Mouse (Mus musculus): Measurements from ENCODE around the gene Eif4b. TPM values are rescaled to one million over a fixed set of nuclear protein-coding genes. Genes with fewer than 3 reads are reported as not detected.
A peak's percentile ranks its signal among the peaks of the same experiment; 100 is the strongest.

The Eif4b gene
- total RNA-seq, 4 experiments from 2014 or later: 161 to 190 (median 169) TPM

- no peak for DNase-seq (ENCODE audit: low spot score)
Observed at GRCm38 (mm10) chr15:102116753-102117415, 43.3 kb downstream of the Eif4b start.

GRCm38 (mm10) chr15:102117461-102118443, 44.2 kb downstream of the Eif4b start:
- DNase-seq (ENCODE audit: low spot score): no peak

- no peak for DNase-seq (ENCODE audit: low spot score)
Observed at GRCm38 (mm10) chr15:102118591-102118990, 45.0 kb downstream of the Eif4b start.

GRCm38 (mm10) chr15:102119121-102119830, 45.7 kb downstream of the Eif4b start:
- DNase-seq (ENCODE audit: low spot score): no peak

GRCm38 (mm10) chr15:102119831-102120170, 46.2 kb downstream of the Eif4b start:
- DNase-seq (ENCODE audit: low spot score): no peak

GRCm38 (mm10) chr15:102120530-102120929, 47.0 kb downstream of the Eif4b start:
- DNase-seq (ENCODE audit: low spot score): peak; percentile 74

- no peak for DNase-seq (ENCODE audit: low spot score)
Observed at GRCm38 (mm10) chr15:102126303-102126702, 52.7 kb downstream of the Eif4b start.

- no peak for DNase-seq (ENCODE audit: low spot score)
Observed at GRCm38 (mm10) chr15:102133314-102133713, 59.7 kb downstream of the Eif4b start.

- DNase-seq (ENCODE audit: low spot score): no peak
Observed at GRCm38 (mm10) chr15:102134709-102135108, 61.1 kb downstream of the Eif4b start.

- no peak for DNase-seq (ENCODE audit: low spot score)
Observed at GRCm38 (mm10) chr15:102135522-102136128, 62.1 kb downstream of the Eif4b start.

- DNase-seq (ENCODE audit: low spot score): peak; percentile 98
Observed at GRCm38 (mm10) chr15:102136129-102136758, 62.7 kb downstream of the Eif4b start, which contains the start of gene Spryd3. Gene Spryd3 (minus strand): TSS chr15:102136234.

- DNase-seq (ENCODE audit: low spot score): no peak
Observed at GRCm38 (mm10) chr15:102141120-102141519, 67.5 kb downstream of the Eif4b start.

- no peak for DNase-seq (ENCODE audit: low spot score)
Observed at GRCm38 (mm10) chr15:102142914-102143912, 69.6 kb downstream of the Eif4b start.

GRCm38 (mm10) chr15:102144274-102144711, 70.7 kb downstream of the Eif4b start, which contains the start of gene Igfbp6:
Gene Igfbp6 (plus strand): TSS chr15:102144362.
- DNase-seq (ENCODE audit: low spot score): no peak

GRCm38 (mm10) chr15:102144726-102145125, 71.2 kb downstream of the Eif4b start:
- DNase-seq (ENCODE audit: low spot score): no peak

- no peak for DNase-seq (ENCODE audit: low spot score)
Observed at GRCm38 (mm10) chr15:102145330-102145729, 71.8 kb downstream of the Eif4b start.

- no peak for DNase-seq (ENCODE audit: low spot score)
Observed at GRCm38 (mm10) chr15:102146089-102146488, 72.5 kb downstream of the Eif4b start.
